Mouse (Mus musculus): ENCODE results near the gene Ptpra. TPM values are rescaled to one million over a fixed set of nuclear protein-coding genes. Genes with fewer than 3 reads are reported as not detected.
A peak's percentile ranks its signal among the peaks of the same experiment; 100 is the strongest.

Gene Ptpra
- total and polyA plus RNA-seq, 2 experiments from 2014 or later = 154 to 162 TPM

DNA sequence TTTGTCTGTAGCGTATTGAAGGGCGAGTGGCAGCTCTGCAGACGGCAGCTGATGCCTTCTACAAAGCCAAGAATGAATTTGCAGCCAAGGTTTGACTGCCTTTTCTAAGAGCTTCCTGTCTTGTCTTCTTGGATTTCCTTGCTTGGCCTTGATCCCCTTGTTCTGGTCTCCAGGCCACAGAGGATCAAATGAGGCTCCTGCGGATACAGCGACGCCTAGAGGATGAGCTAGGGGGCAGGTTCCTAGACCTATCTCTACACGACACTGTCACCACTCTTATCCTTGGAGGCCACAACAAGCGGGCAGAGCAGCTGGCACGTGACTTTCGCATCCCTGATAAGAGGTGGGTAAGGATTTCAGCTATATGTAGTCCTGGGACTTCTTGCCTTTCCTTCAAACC is 7.9 kb upstream of the Ptpra start:
- no peaks in the 10 kb centered on the region for H3K4me1 ChIP-seq (ENCODE audit: insufficient read depth)
- H3K4me2 ChIP-seq (ENCODE audit: low read depth) = no peak overlapping the region
- no peaks in the 10 kb centered on the region for H3K27me3 ChIP-seq (ENCODE audit: insufficient read depth, low read length)
- H3K36me3 ChIP-seq (ENCODE audit: insufficient read depth) = peaks cover 73% of the 10 kb centered on the region
- ATAC-seq (no peak), DNase-seq (no peak)
- no peak overlapping the region for H3K9ac ChIP-seq
- no peak overlapping the region for H3K27ac ChIP-seq (ENCODE audit: low read depth, low read length)
- H3K9me3 ChIP-seq (ENCODE audit: low read length) = no peaks in the 10 kb centered on the region
- H3K4me3 ChIP-seq (ENCODE audit: low read depth, low read length) = no peak overlapping the region
- no peak for TF ChIP-seq CTCF (IDR thresholded peaks at IDR 0.05; ENCODE audit: low read depth)
- WGBS = 83% methylated on average over 10 of the region's 10 CpGs

DNA sequence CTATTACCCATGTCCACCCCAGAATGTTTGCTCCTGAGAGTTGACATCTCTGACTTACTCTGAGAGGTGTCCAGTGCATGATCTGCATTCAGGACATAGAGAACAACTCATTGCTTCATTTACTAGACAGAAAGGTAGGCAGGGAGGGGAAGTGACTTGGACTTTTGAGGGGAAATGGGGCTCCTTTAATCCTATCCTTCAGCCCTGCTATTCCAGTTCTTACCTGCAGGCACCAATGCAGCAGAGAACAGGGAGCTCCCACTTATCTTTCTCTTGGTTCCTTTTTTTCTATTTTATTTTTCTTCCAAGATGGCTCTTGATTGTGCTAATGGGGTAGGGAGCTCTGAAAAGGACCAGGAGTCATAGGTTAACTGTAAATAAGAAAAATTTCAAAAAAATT is 1.6 kb upstream of the Ptpra start:
- H3K36me3 ChIP-seq (ENCODE audit: insufficient read depth) = peaks cover 15% of the 10 kb centered on the region
- TF ChIP-seq CTCF (IDR thresholded peaks at IDR 0.05; ENCODE audit: low read depth) = peak; percentile 35; the same call in 1 of the 2 replicates
- ATAC-seq = no peak

DNA sequence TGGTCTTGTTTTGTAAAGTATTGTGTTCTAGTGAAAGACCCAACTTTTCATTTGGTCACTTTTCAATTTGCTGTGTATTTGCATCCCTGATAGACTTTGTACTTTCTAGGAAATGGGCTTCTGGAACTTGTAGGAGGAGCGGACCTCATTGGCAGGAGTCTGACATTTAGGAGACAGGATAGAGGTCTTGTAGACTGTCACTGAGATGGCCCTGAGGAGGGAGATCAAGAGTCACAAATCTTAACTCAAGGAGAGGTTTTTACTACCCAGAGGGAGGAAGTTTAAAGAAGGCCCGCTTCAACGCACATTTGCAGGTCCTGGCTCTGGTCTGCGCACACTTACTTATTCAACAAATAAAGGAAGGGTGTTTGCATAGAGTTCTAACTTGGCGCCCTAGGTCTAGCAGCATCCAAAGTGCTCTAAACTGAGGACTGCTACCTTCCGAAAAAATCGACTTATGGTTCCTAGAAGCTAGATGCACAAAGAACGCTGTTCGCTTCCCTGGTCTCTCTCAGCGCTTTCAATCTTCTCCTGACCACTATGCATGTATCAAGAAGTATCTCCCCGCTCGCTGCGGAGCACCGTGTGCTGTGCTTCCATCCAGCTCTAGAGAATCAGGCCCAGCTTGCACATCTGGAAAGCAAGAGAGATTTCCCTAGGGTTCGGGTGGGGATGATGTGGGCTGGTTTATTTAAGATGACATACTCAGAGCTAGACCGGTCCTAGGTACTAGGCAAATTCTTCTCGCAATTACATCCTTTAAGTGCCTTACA is 871 bp upstream of the Ptpra start:
- Histone ChIP-seq H3K4me2 (ENCODE audit: low read depth) (peak overlapping the region; percentile 60), H3K9me3 (ENCODE audit: low read length) (no peaks in the 10 kb centered on the region), H3K27me3 (ENCODE audit: insufficient read depth, low read length) (no peaks in the 10 kb centered on the region), H3K36me3 (ENCODE audit: insufficient read depth) (peaks cover 8% of the 10 kb centered on the region), H3K27ac (ENCODE audit: low read depth, low read length) (no peak overlapping the region), H3K9ac (peak overlapping the region; percentile 90), H3K4me3 (ENCODE audit: low read depth, low read length) (peak overlapping the region; percentile 90), H3K4me1 (ENCODE audit: insufficient read depth) (peaks cover 23% of the 10 kb centered on the region)
- DNase-seq (peak; percentile 36), ATAC-seq (no peak)
- WGBS = 9% methylated on average over 17 of the region's 17 CpGs
- TF ChIP-seq CTCF (IDR thresholded peaks at IDR 0.05; ENCODE audit: low read depth) = no peak

More for the DNA sequence above, 1.6 kb upstream of the Ptpra start:
- Histone ChIP-seq H3K4me3 (ENCODE audit: low read depth, low read length) (no peak overlapping the region), H3K9me3 (ENCODE audit: low read length) (no peaks in the 10 kb centered on the region), H3K27ac (ENCODE audit: low read depth, low read length) (no peak overlapping the region), H3K4me2 (ENCODE audit: low read depth) (no peak overlapping the region), H3K27me3 (ENCODE audit: insufficient read depth, low read length) (no peaks in the 10 kb centered on the region), H3K4me1 (ENCODE audit: insufficient read depth) (peaks cover 22% of the 10 kb centered on the region), H3K9ac (no peak overlapping the region)
- DNase-seq = no peak

DNA sequence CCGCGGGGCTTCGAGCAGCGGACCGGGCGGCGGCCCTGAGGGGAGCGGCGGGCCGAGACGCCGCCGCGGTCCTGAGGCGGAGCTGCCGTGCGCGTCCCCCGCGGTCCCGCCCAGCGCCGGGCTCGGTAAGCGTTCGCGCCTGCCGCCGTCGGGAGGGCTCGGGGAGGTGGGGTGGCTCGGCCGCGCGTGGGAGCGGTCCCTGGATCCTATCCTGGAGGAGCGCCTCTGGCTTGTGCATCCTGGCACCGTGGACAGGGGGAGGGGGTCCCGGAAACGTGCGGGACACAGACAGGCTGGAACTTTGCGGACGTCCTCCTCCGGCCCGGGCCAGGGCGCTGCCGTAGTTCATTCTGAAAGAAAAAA is 337 bp downstream of the Ptpra start:
- peak overlapping the region; percentile 60 for H3K4me2 ChIP-seq (ENCODE audit: low read depth)
- no peak for TF ChIP-seq CTCF (IDR thresholded peaks at IDR 0.05; ENCODE audit: low read depth)
- peak overlapping the region; percentile 90 for H3K9ac ChIP-seq
- peak overlapping the region; percentile 90 for H3K4me3 ChIP-seq (ENCODE audit: low read depth, low read length)
- DNase-seq (no peak), ATAC-seq (peak; percentile 86)
- H3K36me3 ChIP-seq (ENCODE audit: insufficient read depth) = no peaks in the 10 kb centered on the region
- 1% methylated on average over 44 of the region's 47 CpGs for WGBS
- H3K9me3 ChIP-seq (ENCODE audit: low read length) = no peaks in the 10 kb centered on the region
- no peaks in the 10 kb centered on the region for H3K27me3 ChIP-seq (ENCODE audit: insufficient read depth, low read length)
- H3K4me1 ChIP-seq (ENCODE audit: insufficient read depth) = peaks cover 33% of the 10 kb centered on the region
- peak overlapping the region; percentile 92 for H3K27ac ChIP-seq (ENCODE audit: low read depth, low read length)

DNA sequence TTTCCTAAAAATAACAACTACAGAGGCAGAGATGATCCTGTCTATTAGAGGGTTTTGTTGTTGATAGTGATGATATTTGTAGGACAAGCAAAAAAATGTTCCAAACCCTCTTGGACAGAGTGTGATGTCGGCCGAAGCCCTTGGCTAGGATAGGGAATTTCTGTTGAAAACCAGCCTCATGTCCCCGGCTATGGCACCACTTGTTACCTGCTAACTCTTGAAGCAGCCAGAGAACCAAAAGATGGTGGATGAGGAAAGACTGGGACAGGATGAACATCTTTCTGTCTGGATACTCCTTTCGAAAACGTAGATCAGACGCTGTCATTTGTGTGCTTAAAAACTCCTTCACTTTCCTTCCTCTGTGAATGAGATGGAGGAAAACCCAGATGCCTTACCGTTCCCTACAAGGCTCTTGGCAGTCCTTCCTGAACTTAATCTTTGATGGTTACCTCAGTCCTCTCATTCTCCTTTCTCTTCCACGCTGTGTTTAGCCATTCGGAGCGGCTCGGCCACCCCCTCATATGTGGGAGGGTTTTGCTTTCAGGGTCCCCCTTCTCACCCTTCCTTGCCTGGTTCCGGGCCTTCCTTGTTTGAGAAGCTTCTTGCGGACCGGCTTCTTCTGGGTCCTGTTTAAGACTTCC is 1.1 kb downstream of the Ptpra start:
- H3K4me3 ChIP-seq (ENCODE audit: low read depth, low read length) = peak overlapping the region; percentile 90
- peaks cover 33% of the 10 kb centered on the region for H3K4me1 ChIP-seq (ENCODE audit: insufficient read depth)
- no peaks in the 10 kb centered on the region for H3K36me3 ChIP-seq (ENCODE audit: insufficient read depth)
- no peak for ATAC-seq
- DNase-seq = no peak
- no peaks in the 10 kb centered on the region for H3K27me3 ChIP-seq (ENCODE audit: insufficient read depth, low read length)
- no peak overlapping the region for H3K27ac ChIP-seq (ENCODE audit: low read depth, low read length)
- 44% methylated on average over 14 of the region's 14 CpGs for WGBS
- H3K4me2 ChIP-seq (ENCODE audit: low read depth) = peak overlapping the region; percentile 60
- TF ChIP-seq CTCF (IDR thresholded peaks at IDR 0.05; ENCODE audit: low read depth) = no peak
- no peaks in the 10 kb centered on the region for H3K9me3 ChIP-seq (ENCODE audit: low read length)
- peak overlapping the region; percentile 90 for H3K9ac ChIP-seq

DNA sequence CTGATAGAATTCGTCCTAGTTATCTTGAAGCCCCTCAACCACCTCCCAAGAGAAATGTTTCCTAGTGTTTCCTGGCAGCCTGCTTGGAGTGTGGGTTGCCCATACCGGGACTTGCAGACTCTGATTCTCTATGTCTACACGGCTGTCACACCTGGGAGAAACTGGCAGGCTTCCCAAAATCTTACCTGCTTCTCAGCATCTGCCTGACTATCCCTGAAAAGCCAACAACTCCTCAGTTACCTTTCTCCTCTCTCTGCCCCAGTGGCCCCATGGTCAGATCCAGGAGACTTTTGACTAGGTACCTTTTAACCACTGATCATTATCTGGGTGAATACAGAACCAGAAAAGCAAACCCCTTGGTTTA is 1.6 kb downstream of the Ptpra start:
- H3K9me3 ChIP-seq (ENCODE audit: low read length) = no peaks in the 10 kb centered on the region
- no peaks in the 10 kb centered on the region for H3K36me3 ChIP-seq (ENCODE audit: insufficient read depth)
- WGBS = 53% methylated on average over 3 of the region's 3 CpGs
- DNase-seq (no peak), ATAC-seq (no peak)
- peak overlapping the region; percentile 90 for H3K4me3 ChIP-seq (ENCODE audit: low read depth, low read length)
- no peak for TF ChIP-seq CTCF (IDR thresholded peaks at IDR 0.05; ENCODE audit: low read depth)
- peak overlapping the region; percentile 60 for H3K4me2 ChIP-seq (ENCODE audit: low read depth)
- H3K27ac ChIP-seq (ENCODE audit: low read depth, low read length) = no peak overlapping the region
- no peaks in the 10 kb centered on the region for H3K27me3 ChIP-seq (ENCODE audit: insufficient read depth, low read length)
- peak overlapping the region; percentile 90 for H3K9ac ChIP-seq
- H3K4me1 ChIP-seq (ENCODE audit: insufficient read depth) = peaks cover 33% of the 10 kb centered on the region

DNA sequence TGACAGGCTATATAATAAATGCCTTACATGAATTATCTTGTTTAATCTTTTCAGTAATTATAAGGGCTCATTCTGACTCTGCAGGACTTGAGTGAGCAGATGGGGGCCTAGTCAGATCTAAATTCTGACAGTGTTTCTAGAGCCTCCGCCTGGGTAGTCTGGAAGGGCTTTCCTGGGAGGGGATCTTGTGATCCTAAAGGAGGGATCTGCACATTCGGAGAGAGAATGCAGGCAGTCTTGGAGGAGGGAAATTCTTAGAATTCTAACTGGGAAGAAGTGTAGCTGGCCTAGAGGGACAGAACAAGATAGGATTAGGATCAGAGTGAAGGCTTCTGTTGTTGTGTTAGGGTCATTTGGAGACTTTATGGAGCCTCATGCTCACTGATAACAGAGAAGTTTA is 2.2 kb downstream of the Ptpra start:
- no peak for TF ChIP-seq CTCF (IDR thresholded peaks at IDR 0.05; ENCODE audit: low read depth)
- Histone ChIP-seq H3K4me3 (ENCODE audit: low read depth, low read length) (no peak overlapping the region), H3K36me3 (ENCODE audit: insufficient read depth) (no peaks in the 10 kb centered on the region), H3K27ac (ENCODE audit: low read depth, low read length) (no peak overlapping the region), H3K4me2 (ENCODE audit: low read depth) (peak overlapping the region; percentile 29), H3K9me3 (ENCODE audit: low read length) (no peaks in the 10 kb centered on the region), H3K4me1 (ENCODE audit: insufficient read depth) (peaks cover 33% of the 10 kb centered on the region), H3K9ac (no peak overlapping the region; the same call in 1 of the 2 replicates), H3K27me3 (ENCODE audit: insufficient read depth, low read length) (no peaks in the 10 kb centered on the region)
- WGBS = 37% methylated on average over 2 of the region's 2 CpGs
- DNase-seq (no peak), ATAC-seq (no peak)
